Comparison of ENCODE assay signal across 9 mouse cellular contexts in the genomic region with DNA sequence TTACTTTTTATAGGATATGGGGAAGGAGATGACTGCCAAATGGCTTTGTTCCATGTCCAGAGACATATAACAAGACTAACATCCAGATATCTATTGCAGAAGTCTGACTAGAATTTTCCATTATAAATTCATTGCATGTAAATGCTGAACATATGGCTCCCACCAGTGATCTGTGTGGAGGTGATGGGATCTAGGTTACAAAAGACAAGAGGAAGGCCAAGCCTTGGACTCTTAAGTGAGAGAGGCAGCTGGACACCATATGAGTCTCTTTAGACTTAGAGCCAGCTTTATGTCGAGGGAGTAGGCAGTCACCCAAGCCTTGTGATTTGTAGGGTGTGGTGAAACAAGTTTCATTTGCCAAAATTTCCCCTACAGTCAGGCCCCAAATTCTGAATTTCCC.
DNase-seq lines count a peak whose midpoint lies in the region; ATAC-seq and TF ChIP-seq lines count a peak whose summit lies in the region.
"Had no signal": no experiment of that assay in that cellular context is flagged by ENCODE, and none has a peak within 500 bp of the region (broad histone marks: within the 10 kb centered on the region; RNA-seq: fewer than 3 reads in every experiment).

No protein-coding gene starts in this region.

- no peaks in the 10 kb centered on the region for H3K9me3 ChIP-seq in embryonic facial prominence, embryonic 14.5 days (ENCODE audit: control insufficient read depth, low read length)
- no peaks in the 10 kb centered on the region for H3K9me3 ChIP-seq in embryonic facial prominence, embryonic 10.5 days
- H3K9me3 ChIP-seq: forebrain, embryonic 13.5 days had no signal

- peak; percentile 72; the same call in 1 of the 2 replicates for ATAC-seq in embryonic facial prominence, embryonic 14.5 days (ENCODE audit: low read depth)
- ATAC-seq: forebrain, embryonic 13.5 days had no signal

- peak; percentile 83 for DNase-seq in embryonic facial prominence, embryonic 14.5 days (ENCODE audit: low spot score)
- DNase-seq in embryonic facial prominence, embryonic 10.5 days (ENCODE audit: low spot score) = no peak
- DNase-seq in lung, adult 18-20 months = peak; percentile 3 to 13
- DNase-seq in lung, adult 2 months = no peak
- DNase-seq in heart, postnatal 4 days = peak; percentile 44
- DNase-seq in lung, postnatal 4 days = peak; percentile 40 to 49
- no peak for DNase-seq in embryo, embryonic 10.5 days (ENCODE audit: low spot score)
- DNase-seq in right cerebral cortex, postnatal 25 days = no peak

- no peak overlapping the region for H3K9ac ChIP-seq in embryonic facial prominence, embryonic 14.5 days (ENCODE audit: low read depth, low read length)
- H3K9ac ChIP-seq: forebrain, embryonic 13.5 days had no signal

- TF ChIP-seq CTCF in lung, adult 2 months (IDR thresholded peaks at IDR 0.05; ENCODE audit: insufficient read depth, low read length) = no peak

- no peaks in the 10 kb centered on the region for H3K27me3 ChIP-seq in embryonic facial prominence, embryonic 14.5 days (replicated peaks; ENCODE audit: control insufficient read depth, insufficient read depth, low read length)
- no peaks in the 10 kb centered on the region for H3K27me3 ChIP-seq in embryonic facial prominence, embryonic 10.5 days (replicated peaks; ENCODE audit: low read depth, poor library complexity, severe bottlenecking)
- H3K27me3 ChIP-seq: forebrain, embryonic 13.5 days had no signal

- WGBS in embryonic facial prominence, embryonic 14.5 days = 33% methylated on average over 1 of the region's 1 CpGs
- WGBS in embryonic facial prominence, embryonic 10.5 days = 78% methylated on average over 1 of the region's 1 CpGs
- WGBS in lung, adult 2 months = 36% methylated on average over 1 of the region's 1 CpGs

- TF ChIP-seq POLR2A in lung, adult 2 months (IDR thresholded peaks at IDR 0.05; ENCODE audit: borderline replicate concordance, extremely low read depth, low read depth, low read length) = no peak

- H3K36me3 ChIP-seq in embryonic facial prominence, embryonic 14.5 days (ENCODE audit: control insufficient read depth, insufficient read depth, low read length) = no peaks in the 10 kb centered on the region
- H3K36me3 ChIP-seq in embryonic facial prominence, embryonic 10.5 days (replicated peaks) = no peaks in the 10 kb centered on the region

- H3K27ac ChIP-seq in embryonic facial prominence, embryonic 14.5 days (replicated peaks; ENCODE audit: low read depth, low read length) = peak overlapping the region; percentile 33; the same call in 1 of the 2 replicates
- no peak overlapping the region for H3K27ac ChIP-seq in embryonic facial prominence, embryonic 10.5 days (replicated peaks)
- H3K27ac ChIP-seq: forebrain, embryonic 13.5 days had no signal

- no peak overlapping the region for H3K4me2 ChIP-seq in embryonic facial prominence, embryonic 14.5 days (ENCODE audit: low read depth, low read length)
- H3K4me2 ChIP-seq: forebrain, embryonic 13.5 days had no signal

- no peak overlapping the region for H3K4me3 ChIP-seq in embryonic facial prominence, embryonic 14.5 days (ENCODE audit: low read depth, low read length)
- no peak overlapping the region for H3K4me3 ChIP-seq in embryonic facial prominence, embryonic 10.5 days
- H3K4me3 ChIP-seq in lung, adult 2 months (replicated peaks; ENCODE audit: extremely low read depth, low read depth, low read length) = no peak overlapping the region
- H3K4me3 ChIP-seq: forebrain, embryonic 13.5 days had no signal

- H3K4me1 ChIP-seq in embryonic facial prominence, embryonic 14.5 days (ENCODE audit: control insufficient read depth, insufficient read depth, low read length) = no peaks in the 10 kb centered on the region
- H3K4me1 ChIP-seq in embryonic facial prominence, embryonic 10.5 days = no peaks in the 10 kb centered on the region
- no peaks in the 10 kb centered on the region for H3K4me1 ChIP-seq in lung, adult 2 months (ENCODE audit: control insufficient read depth, insufficient read depth, low read length)
- H3K4me1 ChIP-seq: forebrain, embryonic 13.5 days had no signal

Comparison
In these comparisons a context has a peak if more than half of its experiments do, and no peak if none do; other contexts are left out.
1. DNase-seq: peak in embryonic facial prominence, embryonic 14.5 days (single experiment), lung, adult 18-20 months (2 of 2), heart, postnatal 4 days (single experiment) and lung, postnatal 4 days (2 of 2); none in embryonic facial prominence, embryonic 10.5 days (single experiment), lung, adult 2 months (single experiment), embryo, embryonic 10.5 days (single experiment) and right cerebral cortex, postnatal 25 days (single experiment).